Mouse (Mus musculus) megakaryocyte progenitor cell, adult 5-6 weeks (primary cell): Measurements from ENCODE around the gene Scfd2. TPM values are rescaled to one million over a fixed set of nuclear protein-coding genes. Genes with fewer than 3 reads are reported as not detected.
A peak's percentile ranks its signal among the peaks of the same experiment; 100 is the strongest.

Experiments
- ATAC-seq: replicated peaks from 2 replicates; pipeline ENCODE4 v1.8.0; 2016; ENCODE audit warnings: mild to moderate bottlenecking, moderate TSS enrichment, inconsistent platforms; ENCODE audit not compliant: poor library complexity
- total RNA-seq, 2 experiments: library from RNA; stranded (forward) in 1 of 2; stranded (reverse) in 1 of 2; fragments of 157-497, 149-512 nt in 1 of 2; fragments of 200-1000 nt in 1 of 2; gene quantifications; 2 replicates each; pipeline versions ENCODE4 v1.2.3 to v1.2.4; 2015 to 2017

Gene Scfd2
- total RNA-seq, 2 experiments from 2014 or later = 17.8 to 20.2 TPM

- peak; percentile 73 for ATAC-seq
These were observed 246.3 kb downstream of the Scfd2 start for GRCm38 (mm10) chr5:74285289-74285688.

- ATAC-seq = peak; percentile 65
These were observed 248.0 kb downstream of the Scfd2 start for GRCm38 (mm10) chr5:74283545-74283944.

GRCm38 (mm10) chr5:74281480-74281879 is 250.1 kb downstream of the Scfd2 start:
- ATAC-seq = no peak

GRCm38 (mm10) chr5:74279673-74280072 is 251.9 kb downstream of the Scfd2 start:
- ATAC-seq = no peak

GRCm38 (mm10) chr5:74278428-74278827 is 253.1 kb downstream of the Scfd2 start:
- ATAC-seq = no peak

- peak; percentile 98 for ATAC-seq
These were observed 253.8 kb downstream of the Scfd2 start for GRCm38 (mm10) chr5:74277712-74278111.

- ATAC-seq = no peak
These were observed 254.3 kb downstream of the Scfd2 start for GRCm38 (mm10) chr5:74277216-74277615.

GRCm38 (mm10) chr5:74273313-74273712 is 258.2 kb downstream of the Scfd2 start:
- ATAC-seq = no peak

- no peak for ATAC-seq
These were observed 263.7 kb downstream of the Scfd2 start for GRCm38 (mm10) chr5:74267736-74268369.

GRCm38 (mm10) chr5:74267196-74267595 is 264.4 kb downstream of the Scfd2 start:
- no peak for ATAC-seq

- ATAC-seq = no peak
These were observed 265.1 kb downstream of the Scfd2 start for GRCm38 (mm10) chr5:74266476-74266819.

GRCm38 (mm10) chr5:74265601-74266475 is 265.7 kb downstream of the Scfd2 start:
- ATAC-seq = no peak

GRCm38 (mm10) chr5:74265151-74265550 is 266.4 kb downstream of the Scfd2 start:
- ATAC-seq = no peak

- no peak for ATAC-seq
These were observed 267.0 kb downstream of the Scfd2 start for GRCm38 (mm10) chr5:74264541-74264940.

- ATAC-seq = no peak
These were observed 270.5 kb downstream of the Scfd2 start for GRCm38 (mm10) chr5:74261016-74261415.

GRCm38 (mm10) chr5:74260378-74260809 is 271.2 kb downstream of the Scfd2 start:
- peak; percentile 60 for ATAC-seq

- ATAC-seq = no peak
These were observed 274.9 kb downstream of the Scfd2 start for GRCm38 (mm10) chr5:74256705-74257104.

- no peak for ATAC-seq
These were observed 276.6 kb downstream of the Scfd2 start for GRCm38 (mm10) chr5:74254996-74255395.

- ATAC-seq = no peak
These were observed 277.7 kb downstream of the Scfd2 start for GRCm38 (mm10) chr5:74253724-74254328.

GRCm38 (mm10) chr5:74252672-74253286 is 278.8 kb downstream of the Scfd2 start:
- no peak for ATAC-seq

GRCm38 (mm10) chr5:74250947-74251346 is 280.6 kb downstream of the Scfd2 start:
- no peak for ATAC-seq
